Mouse (Mus musculus): ENCODE measurements around the gene Olfr735.

Gene Olfr735

DNA sequence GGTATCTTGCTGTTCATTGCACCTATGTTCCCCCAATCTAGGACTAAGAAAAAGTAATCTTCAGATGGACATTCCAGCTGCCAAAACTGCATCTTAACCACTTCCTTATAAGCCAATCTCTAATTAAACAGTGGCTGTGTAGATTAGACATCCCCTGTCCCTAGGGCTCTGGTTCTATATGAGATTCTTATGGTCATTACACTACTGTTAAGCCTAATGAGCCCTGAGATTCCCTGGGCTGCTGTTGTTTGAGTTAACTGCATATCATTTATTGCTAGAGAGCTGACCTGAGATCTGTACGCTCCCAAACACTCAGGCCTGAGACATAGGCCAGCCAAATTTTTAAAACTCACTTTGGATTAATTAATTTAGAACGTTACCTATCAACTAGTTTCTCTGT is at the start of gene Olfr735:
Gene Olfr735, minus strand, starts transcription at position 77 of the 400 bp plus-strand sequence.
- DNase-seq: no peak

DNA sequence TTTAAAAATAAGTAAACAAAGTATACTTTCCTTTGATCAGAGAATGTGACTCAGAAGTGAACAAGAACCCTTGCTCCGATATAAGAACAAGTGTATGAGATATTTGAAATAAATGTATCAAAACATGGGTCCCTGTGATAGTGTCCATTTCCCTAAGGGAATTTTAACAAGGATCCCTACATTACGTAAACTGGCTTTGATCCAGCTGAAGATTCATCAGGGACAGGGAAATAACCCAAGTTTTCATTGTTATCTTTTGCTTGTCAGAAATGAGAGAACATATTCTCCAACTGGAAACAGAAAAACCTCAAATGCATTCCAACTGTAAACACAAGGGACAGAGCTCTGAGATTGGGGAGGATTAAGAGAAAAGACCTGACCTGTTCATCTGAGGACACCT is 32.2 kb upstream of the Olfr735 start, which contains the start of gene Olfr736:
Gene Olfr736, plus strand, starts transcription at position 301 of the 400 bp plus-strand sequence.
- no peak for DNase-seq

DNA sequence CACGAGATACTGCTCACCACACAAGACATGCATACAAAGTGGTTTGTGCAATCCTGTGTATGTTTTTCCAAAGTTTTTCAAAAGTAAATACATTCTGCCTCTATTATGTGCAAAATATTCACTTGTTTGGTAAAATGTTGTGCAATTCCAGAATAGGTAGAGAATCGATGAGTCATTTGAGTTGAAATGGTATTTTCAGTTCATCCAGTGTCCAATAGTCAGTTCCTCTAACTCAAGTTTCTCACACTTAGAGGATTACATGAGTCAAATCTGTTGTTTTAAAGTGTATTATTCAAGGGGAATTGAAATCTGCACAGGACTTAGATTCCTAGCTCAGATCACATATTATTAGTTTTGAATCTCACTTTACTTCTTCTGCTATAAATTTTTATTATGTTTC is 14.9 kb upstream of the Olfr735 start:
- no peak for DNase-seq

DNA sequence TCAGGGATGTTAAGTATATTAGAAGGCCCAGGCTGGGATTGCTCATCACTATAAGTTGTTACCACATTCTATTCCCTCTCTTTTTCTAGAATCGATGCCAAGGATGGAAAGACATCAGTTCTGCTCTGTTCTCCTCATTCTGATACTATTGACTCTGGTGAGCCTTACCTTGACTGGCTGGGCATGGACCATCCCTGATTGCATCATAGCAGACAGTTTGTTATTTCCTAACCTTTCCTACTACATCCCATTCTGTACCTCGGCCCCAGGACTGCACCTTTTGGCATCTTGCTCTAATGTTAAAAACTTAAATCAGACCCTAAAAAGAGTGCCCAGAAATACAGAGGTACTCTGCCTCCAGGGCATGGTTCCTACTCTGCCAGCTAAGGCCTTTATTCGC is 11.8 kb upstream of the Olfr735 start:
- DNase-seq: no peak

DNA sequence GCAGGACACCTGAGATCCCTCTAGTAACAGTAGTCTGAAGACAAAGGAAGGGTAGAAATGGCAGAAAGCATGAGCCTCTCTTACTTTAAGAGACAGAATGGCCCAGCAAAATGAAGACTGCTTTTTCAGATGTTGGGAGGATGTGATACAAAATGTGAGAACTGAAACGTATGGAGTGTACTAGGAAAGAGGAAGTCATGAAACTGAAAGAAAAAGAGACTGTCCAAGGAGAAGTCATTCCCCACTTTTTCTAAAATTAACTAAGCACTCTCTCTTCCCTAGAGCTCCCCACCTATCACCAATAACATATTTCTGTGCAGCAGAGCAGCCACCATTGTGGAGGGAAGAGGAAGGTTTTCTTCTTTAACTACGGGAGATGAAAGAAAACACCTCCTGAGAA is 8.9 kb upstream of the Olfr735 start, which contains the start of gene Tlr11:
Gene Tlr11, plus strand, starts transcription at position 322 of the 400 bp plus-strand sequence.
- no peak for DNase-seq

DNA sequence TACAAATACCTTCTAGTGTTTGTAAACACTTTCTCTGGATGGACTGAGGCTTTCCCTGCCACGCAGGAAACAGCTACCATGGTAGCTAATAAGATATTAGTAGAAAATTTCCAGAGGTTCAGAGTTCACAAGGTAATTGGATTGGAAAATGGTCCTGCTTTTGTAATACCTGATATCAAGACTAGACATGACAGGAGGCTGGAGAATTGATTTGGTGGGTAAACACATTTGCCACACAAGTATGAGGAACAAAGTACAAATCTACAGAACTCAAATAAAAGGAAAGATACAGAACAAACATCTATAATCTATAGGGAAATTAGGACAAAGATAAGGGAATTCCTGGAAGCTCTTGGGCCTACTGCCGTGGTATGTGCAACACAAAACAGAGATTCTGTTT is 8.1 kb upstream of the Olfr735 start:
- no peak for DNase-seq

DNA sequence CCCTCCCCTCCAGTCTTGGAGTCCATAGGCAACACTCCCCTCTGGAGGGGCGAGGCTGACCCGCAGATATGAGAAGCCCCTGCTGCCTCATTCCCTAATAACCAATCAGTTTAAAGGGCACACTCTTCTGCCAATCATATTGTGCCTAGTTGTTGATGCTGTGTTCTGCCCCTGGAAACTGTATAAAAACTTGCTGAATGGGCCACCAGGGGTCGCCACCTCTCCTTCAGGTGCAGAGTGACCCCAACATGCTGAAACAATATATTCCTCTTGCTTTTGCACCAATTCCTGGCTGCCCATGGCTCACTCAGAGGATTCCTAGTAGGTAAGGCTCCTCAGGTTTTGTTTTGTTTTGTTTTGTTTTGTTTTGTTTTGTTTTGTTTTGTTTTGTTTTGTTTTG is 3.8 kb upstream of the Olfr735 start:
- DNase-seq: no peak

DNA sequence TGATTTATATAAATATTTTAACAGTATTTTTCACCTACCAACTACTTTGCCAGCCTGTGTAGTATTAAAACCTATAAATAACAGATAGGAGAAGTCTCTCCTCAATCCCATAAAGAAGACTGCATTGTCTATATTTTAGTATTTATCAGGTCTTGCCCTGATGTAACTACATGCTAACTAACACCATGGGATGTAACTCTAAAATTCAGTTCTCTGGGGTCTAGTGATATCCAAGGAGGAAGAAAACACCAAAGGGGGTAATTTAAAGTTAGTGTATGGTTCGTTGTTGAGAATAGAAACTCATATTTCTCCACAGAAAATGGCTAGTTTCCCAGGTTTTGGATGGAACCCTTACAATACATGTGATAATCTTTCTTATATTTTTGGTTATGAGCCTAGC is 22.0 kb downstream of the Olfr735 start, which contains the start of gene Olfr734:
Gene Olfr734, minus strand, starts transcription at position 101 of the 400 bp plus-strand sequence.
- no peak for DNase-seq

DNA sequence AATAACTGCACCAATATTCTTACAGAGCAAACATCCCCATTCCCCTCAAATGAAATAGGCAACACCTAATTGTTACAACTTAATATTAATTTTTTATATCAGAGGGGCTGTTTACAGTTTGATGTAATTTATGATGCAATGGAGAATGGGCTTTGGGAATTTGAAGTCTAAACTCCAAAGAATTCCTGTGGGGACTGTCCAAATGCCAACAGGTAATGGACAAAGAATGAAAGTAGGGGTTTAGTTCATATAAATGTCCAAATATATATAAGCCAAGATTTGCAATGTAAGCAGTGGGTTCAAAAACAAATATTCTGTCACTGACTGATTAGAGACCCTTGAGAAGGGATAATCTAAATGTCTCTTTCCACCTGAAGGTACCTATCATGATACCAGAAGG is 47.2 kb downstream of the Olfr735 start, which contains the start of gene Olfr733:
Gene Olfr733, minus strand, starts transcription at position 101 of the 400 bp plus-strand sequence.
- no peak for DNase-seq
